Mouse (Mus musculus) adrenal gland, postnatal 14 days (tissue): ENCODE data around the gene Gm3448. TPM values are rescaled to one million over a fixed set of nuclear protein-coding genes. Genes with fewer than 3 reads are reported as not detected.
"Not testable (repeated sequence)": the region's sequence is repeated elsewhere in the genome, so short reads cannot be mapped to it uniquely, and the experiment has no call there.

Experiments used
- DNase-seq: peaks from one replicate; pipeline ENCODE4 v3.0.0; 2021; ENCODE audit warnings: mixed read lengths
- total RNA-seq: library from RNA; stranded (reverse); gene quantifications from 2 replicates; pipeline ENCODE4 v1.2.3, GENCODE M21; 2021

Gm3448 gene
- total RNA-seq, 1 experiment from 2014 or later: 4.4 TPM

DNA sequence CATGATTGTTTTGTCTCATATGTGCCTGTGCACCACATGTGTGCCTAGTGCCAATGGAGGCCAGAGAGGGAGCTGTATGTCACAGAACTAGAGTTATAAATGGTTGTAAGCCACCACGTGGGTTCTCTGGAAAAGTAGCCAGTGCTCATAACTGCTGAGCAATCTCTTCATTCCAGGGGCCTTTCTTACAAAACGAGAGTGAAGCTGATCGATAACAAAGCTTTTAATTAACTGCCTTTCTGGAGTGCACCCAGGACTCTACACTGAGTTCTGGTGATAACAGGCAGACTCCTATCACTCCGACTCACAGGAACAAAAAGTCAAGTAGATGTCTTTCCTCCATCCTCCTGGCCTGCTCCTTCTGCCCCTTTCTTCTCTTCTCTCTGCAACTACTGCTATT, 9.9 kb downstream of the Gm3448 start:
- not testable (repeated sequence) for DNase-seq

DNA sequence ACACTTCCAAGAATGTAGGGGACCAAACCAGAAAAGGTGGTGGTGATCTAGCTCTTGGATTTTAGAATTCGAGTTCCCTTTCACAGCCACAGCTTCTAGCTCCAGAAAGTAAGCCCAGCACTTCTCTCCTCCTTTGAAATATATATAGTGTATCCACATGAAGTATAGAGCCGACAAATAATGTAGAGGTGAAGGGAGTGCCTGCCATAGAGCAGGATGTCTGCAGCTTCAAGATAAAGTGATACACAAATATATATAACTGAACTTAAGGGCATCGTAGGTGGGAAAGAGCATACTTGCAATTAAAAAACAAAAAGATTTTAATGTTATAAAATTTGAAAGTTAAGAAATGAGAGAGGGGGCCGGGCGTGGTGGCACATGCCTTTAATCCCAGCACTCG, 15.8 kb downstream of the Gm3448 start:
- not testable (repeated sequence) for DNase-seq

DNA sequence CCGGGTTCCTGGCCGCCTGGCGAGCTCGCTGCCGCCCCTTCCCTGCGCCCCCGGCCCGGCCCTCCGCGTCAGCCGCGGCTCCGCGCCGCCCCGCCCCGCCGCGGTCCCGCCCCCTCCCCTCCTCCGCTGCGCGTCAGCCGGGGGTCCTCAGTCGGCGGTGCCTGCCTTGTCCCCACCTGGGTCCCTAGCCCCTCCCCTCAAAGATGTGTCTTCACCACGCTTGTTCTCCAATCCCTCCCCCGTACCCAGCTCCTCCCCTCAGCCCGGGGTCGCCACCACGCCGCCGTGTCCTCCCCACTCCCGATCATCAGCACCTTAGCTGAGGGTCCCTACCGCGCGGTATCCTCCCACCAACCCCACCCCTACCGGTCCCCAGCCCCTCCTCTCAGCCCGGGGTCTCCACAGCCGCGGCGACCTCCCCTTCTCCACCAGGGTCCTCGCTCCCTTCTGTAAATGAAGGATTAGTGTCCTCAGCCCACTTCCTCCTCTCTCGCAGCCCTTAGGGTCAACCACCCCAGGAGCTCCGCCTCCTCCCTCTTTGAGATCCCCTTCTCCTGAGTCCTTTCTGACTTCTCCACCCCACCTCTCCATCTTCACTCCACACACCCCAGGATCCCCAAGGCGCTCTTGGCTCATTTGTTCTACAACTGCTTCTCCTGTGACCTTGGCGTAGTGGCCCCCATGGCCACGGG, 16.7 kb downstream of the Gm3448 start:
- not testable (repeated sequence) for DNase-seq

DNA sequence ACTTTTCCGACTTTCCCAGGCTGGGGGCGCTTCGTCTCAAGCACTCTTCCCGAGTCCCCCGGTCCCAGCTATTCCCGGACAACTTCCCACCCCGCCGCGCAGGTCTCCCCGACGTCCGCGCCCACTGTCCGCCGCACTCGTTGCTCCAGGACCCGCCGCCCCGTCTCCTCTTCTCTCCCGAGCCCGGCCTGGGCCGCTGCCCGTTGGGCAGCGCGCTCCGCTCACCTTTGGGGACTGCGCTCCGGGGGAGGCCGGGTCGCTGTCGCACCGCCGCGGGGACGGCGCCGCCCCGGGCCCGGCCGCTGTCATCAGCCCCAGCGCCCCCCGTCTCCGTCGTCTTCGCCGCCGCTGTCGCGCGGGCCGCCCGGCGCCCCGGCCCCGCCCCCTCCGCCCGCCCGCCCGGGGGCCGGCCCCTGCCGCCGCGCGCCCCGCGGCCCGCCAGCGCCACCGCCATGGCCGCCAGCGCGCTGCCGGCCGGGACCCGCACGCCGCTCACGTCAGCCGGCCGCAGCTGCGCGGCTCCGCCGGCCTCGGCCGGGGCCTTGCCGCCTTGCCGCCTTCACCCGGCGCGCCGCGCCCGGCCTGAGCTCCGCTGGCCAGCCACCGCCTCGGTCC, 17.4 kb downstream of the Gm3448 start:
- DNase-seq: not testable (repeated sequence)

DNA sequence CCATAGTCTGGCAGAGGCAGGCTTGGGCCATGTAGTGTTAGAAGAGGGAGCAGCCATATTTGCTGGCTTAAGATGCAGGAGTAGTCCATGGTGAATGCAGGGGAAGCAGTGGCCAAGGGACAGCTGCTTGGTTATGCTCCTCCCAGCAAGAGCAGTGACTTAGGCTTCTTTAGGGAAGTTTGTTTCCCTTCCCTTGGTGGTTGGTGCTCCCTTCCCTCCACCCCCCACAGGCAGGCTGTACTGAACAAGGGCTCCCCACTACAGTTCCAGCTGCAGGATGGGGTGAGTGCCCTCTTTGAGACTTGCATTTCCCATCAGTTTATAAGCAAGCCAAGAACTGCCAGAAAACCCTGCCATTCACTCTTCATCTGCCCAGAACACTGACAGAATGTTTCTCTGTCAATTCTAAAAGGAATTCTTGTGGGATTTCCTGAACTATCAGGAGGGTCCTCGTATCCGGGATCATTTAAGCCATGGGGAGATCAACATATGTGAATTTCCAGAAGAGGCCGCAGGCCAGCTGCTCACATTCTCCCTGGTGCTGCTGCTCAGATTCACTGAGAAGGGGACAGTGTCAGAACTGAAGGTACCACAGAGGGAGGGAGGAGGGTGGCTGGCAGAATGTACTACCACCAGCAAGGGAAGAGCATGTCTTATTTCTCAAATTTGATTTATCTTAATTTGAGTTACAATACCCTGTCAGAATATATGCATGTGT, 19.7 kb downstream of the Gm3448 start:
- peak; percentile 6 for DNase-seq

DNA sequence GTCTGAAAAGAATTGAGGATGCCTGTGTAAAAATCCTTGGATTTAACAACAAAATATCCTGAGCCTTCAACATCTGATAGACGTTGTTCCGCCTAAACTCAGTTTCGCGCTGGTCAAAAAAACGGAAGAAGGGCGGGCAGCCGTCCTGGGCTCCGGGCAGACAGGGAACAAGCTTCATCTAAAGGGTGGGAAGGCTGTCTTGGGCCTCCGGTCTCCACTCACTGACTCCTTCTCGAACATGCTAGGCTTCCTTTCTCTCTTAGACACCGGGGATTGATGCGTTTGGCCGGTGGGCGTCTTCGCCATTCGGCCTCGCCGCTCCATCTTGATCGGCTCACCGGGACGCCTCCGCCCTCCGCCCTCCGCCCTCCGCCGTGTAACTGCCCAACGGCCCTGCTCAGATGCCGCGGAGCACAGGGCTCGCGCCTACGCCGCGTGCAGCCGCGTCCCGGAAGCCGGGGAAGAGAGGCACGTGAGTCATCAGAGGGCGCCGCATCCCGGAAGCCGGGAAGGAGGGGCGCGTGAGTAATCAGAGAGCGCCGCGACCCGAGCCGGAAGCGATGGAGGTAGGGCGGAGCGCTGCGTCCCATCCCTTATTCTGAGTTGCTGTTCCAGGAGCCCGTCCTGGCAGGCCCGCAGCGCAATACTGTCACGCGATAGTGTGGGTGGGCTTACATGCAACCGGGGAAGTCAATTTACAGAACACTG, 31.5 kb downstream of the Gm3448 start, which contains the start of gene Gm3435:
TSS of gene Gm3435 (plus strand) at position 471 of the 708 bp plus-strand sequence.
- DNase-seq: not testable (repeated sequence)

DNA sequence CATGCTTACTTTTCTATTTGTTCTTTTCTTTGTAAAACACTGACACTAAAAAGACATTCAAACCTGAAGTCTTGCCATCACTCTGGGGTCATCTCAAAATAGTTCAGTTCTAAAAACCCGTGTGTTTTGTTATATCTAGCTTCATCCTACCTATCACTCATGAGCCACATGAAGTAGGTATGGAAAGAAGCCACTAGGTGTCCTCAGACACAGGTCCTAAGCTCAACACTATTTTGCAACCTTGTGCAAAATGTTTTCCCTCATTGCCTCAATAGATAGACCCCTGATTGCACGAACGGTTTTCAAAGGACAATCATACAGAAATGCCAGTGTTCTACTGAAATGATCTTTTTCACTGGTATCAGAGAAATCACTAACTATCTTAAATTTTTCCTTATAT, 32.2 kb downstream of the Gm3448 start:
- not testable (repeated sequence) for DNase-seq

DNA sequence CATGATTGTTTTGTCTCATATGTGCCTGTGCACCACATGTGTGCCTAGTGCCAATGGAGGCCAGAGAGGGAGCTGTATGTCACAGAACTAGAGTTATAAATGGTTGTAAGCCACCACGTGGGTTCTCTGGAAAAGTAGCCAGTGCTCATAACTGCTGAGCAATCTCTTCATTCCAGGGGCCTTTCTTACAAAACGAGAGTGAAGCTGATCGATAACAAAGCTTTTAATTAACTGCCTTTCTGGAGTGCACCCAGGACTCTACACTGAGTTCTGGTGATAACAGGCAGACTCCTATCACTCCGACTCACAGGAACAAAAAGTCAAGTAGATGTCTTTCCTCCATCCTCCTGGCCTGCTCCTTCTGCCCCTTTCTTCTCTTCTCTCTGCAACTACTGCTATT, 41.3 kb downstream of the Gm3448 start:
- not testable (repeated sequence) for DNase-seq

DNA sequence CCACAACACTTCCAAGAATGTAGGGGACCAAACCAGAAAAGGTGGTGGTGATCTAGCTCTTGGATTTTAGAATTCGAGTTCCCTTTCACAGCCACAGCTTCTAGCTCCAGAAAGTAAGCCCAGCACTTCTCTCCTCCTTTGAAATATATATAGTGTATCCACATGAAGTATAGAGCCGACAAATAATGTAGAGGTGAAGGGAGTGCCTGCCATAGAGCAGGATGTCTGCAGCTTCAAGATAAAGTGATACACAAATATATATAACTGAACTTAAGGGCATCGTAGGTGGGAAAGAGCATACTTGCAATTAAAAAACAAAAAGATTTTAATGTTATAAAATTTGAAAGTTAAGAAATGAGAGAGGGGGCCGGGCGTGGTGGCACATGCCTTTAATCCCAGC, 47.2 kb downstream of the Gm3448 start:
- not testable (repeated sequence) for DNase-seq

DNA sequence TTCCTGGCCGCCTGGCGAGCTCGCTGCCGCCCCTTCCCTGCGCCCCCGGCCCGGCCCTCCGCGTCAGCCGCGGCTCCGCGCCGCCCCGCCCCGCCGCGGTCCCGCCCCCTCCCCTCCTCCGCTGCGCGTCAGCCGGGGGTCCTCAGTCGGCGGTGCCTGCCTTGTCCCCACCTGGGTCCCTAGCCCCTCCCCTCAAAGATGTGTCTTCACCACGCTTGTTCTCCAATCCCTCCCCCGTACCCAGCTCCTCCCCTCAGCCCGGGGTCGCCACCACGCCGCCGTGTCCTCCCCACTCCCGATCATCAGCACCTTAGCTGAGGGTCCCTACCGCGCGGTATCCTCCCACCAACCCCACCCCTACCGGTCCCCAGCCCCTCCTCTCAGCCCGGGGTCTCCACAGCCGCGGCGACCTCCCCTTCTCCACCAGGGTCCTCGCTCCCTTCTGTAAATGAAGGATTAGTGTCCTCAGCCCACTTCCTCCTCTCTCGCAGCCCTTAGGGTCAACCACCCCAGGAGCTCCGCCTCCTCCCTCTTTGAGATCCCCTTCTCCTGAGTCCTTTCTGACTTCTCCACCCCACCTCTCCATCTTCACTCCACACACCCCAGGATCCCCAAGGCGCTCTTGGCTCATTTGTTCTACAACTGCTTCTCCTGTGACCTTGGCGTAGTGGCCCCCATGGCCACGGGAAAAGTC, 48.1 kb downstream of the Gm3448 start:
- not testable (repeated sequence) for DNase-seq

DNA sequence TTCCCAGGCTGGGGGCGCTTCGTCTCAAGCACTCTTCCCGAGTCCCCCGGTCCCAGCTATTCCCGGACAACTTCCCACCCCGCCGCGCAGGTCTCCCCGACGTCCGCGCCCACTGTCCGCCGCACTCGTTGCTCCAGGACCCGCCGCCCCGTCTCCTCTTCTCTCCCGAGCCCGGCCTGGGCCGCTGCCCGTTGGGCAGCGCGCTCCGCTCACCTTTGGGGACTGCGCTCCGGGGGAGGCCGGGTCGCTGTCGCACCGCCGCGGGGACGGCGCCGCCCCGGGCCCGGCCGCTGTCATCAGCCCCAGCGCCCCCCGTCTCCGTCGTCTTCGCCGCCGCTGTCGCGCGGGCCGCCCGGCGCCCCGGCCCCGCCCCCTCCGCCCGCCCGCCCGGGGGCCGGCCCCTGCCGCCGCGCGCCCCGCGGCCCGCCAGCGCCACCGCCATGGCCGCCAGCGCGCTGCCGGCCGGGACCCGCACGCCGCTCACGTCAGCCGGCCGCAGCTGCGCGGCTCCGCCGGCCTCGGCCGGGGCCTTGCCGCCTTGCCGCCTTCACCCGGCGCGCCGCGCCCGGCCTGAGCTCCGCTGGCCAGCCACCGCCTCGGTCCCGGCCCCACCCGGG, 48.7 kb downstream of the Gm3448 start:
- not testable (repeated sequence) for DNase-seq

DNA sequence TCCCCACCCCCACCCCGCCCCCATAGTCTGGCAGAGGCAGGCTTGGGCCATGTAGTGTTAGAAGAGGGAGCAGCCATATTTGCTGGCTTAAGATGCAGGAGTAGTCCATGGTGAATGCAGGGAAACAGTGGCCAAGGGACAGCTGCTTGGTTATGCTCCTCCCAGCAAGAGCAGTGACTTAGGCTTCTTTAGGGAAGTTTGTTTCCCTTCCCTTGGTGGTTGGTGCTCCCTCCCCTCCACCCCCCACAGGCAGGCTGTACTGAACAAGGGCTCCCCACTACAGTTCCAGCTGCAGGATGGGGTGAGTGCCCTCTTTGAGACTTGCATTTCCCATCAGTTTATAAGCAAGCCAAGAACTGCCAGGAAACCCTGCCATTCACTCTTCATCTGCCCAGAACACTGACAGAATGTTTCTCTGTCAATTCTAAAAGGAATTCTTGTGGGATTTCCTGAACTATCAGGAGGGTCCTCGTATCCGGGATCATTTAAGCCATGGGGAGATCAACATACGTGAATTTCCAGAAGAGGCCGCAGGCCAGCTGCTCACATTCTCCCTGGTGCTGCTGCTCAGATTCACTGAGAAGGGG, 51.1 kb downstream of the Gm3448 start:
- not testable (repeated sequence) for DNase-seq

DNA sequence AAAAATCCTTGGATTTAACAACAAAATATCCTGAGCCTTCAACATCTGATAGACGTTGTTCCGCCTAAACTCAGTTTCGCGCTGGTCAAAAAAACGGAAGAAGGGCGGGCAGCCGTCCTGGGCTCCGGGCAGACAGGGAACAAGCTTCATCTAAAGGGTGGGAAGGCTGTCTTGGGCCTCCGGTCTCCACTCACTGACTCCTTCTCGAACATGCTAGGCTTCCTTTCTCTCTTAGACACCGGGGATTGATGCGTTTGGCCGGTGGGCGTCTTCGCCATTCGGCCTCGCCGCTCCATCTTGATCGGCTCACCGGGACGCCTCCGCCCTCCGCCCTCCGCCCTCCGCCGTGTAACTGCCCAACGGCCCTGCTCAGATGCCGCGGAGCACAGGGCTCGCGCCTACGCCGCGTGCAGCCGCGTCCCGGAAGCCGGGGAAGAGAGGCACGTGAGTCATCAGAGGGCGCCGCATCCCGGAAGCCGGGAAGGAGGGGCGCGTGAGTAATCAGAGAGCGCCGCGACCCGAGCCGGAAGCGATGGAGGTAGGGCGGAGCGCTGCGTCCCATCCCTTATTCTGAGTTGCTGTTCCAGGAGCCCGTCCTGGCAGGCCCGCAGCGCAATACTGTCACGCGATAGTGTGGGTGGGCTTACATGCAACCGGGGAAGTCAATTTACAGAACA, 62.8 kb downstream of the Gm3448 start, which contains the start of the genes 9030025P20Rik and Gm3417:
TSS of gene 9030025P20Rik (plus strand) at position 107 of the 677 bp plus-strand sequence.
TSS of gene Gm3417 (minus strand) at position 429 of the 677 bp plus-strand sequence.
- not testable (repeated sequence) for DNase-seq

DNA sequence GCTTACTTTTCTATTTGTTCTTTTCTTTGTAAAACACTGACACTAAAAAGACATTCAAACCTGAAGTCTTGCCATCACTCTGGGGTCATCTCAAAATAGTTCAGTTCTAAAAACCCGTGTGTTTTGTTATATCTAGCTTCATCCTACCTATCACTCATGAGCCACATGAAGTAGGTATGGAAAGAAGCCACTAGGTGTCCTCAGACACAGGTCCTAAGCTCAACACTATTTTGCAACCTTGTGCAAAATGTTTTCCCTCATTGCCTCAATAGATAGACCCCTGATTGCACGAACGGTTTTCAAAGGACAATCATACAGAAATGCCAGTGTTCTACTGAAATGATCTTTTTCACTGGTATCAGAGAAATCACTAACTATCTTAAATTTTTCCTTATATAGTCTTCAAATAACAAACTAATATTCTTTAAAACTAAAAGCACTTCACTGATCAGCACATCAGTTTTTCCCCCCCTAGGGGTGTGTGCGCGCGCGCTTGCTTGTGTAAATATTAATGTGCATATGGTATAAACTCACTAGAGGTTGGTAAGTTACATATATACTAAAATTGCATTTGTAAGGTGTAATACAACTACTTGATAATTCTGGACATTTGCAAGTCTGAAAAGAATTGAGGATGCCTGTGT, 63.5 kb downstream of the Gm3448 start:
- not testable (repeated sequence) for DNase-seq

DNA sequence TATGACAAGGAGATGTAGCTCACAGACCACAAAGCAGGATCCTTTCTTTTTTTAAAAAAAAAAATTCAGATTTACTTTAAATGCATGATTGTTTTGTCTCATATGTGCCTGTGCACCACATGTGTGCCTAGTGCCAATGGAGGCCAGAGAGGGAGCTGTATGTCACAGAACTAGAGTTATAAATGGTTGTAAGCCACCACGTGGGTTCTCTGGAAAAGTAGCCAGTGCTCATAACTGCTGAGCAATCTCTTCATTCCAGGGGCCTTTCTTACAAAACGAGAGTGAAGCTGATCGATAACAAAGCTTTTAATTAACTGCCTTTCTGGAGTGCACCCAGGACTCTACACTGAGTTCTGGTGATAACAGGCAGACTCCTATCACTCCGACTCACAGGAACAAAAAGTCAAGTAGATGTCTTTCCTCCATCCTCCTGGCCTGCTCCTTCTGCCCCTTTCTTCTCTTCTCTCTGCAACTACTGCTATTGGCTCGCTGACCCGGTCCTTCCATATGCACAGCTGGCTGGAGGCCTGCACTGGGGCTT, 72.9 kb downstream of the Gm3448 start:
- DNase-seq: not testable (repeated sequence)

DNA sequence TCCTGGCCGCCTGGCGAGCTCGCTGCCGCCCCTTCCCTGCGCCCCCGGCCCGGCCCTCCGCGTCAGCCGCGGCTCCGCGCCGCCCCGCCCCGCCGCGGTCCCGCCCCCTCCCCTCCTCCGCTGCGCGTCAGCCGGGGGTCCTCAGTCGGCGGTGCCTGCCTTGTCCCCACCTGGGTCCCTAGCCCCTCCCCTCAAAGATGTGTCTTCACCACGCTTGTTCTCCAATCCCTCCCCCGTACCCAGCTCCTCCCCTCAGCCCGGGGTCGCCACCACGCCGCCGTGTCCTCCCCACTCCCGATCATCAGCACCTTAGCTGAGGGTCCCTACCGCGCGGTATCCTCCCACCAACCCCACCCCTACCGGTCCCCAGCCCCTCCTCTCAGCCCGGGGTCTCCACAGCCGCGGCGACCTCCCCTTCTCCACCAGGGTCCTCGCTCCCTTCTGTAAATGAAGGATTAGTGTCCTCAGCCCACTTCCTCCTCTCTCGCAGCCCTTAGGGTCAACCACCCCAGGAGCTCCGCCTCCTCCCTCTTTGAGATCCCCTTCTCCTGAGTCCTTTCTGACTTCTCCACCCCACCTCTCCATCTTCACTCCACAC, 79.7 kb downstream of the Gm3448 start:
- DNase-seq: not testable (repeated sequence)

DNA sequence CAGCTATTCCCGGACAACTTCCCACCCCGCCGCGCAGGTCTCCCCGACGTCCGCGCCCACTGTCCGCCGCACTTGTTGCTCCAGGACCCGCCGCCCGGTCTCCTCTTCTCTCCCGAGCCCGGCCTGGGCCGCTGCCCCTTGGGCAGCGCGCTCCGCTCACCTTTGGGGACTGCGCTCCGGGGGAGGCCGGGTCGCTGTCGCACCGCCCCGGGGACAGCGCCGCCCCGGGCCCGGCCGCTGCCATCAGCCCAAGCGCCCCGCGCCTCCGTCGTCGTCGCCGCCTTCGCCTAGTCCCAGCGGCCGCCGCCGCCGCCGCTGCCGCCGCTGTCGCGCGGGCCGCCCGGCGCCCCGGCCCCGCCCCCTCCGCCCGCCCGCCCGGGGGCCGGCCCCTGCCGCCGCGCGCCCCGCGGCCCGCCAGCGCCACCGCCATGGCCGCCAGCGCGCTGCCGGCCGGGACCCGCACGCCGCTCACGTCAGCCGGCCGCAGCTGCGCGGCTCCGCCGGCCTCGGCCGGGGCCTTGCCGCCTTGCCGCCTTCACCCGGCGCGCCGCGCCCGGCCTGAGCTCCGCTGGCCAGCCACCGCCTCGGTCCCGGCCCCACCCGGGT, 80.3 kb downstream of the Gm3448 start, which contains the start of gene Phf10:
TSS of gene Phf10 (minus strand) at position 323 of the 606 bp plus-strand sequence.
- DNase-seq: peak; percentile 62

DNA sequence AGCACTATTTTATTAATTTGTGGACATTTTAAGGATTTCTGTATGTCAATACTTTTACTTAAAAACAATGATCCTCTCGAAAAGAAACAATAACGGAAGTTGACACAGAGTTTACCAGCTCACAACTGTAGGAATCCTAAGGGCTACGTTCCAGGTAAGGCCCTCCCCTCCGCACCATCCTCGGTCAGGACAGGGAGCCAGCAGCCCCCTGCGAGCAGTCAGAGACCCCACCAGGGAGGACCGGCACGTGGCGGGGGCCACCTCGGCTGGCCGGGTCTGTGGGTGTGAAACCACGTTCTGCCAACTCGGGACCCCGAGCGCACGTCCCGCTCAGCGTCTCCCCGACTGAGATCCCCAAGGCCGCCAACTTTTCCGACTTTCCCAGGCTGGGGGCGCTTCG, 80.8 kb downstream of the Gm3448 start:
- DNase-seq: peak; percentile 45
